Mouse (Mus musculus): ENCODE results near the gene Baiap2l2. TPM values are rescaled to one million over a fixed set of nuclear protein-coding genes. Genes with fewer than 3 reads are reported as not detected.

Baiap2l2 gene
- total RNA-seq, 2 experiments from 2014 or later = 0.50 TPM; not detected in 1

- DNase-seq = no peak
- intact Hi-C loops (cut with DNase I) = no loop called here
Measured at GRCm38 (mm10) chr15:79263726-79264125, 21.6 kb downstream of the Baiap2l2 start.

- intact Hi-C loops (cut with DNase I) = no loop called here
Measured at GRCm38 (mm10) chr15:79262786-79263309, 22.5 kb downstream of the Baiap2l2 start.

GRCm38 (mm10) chr15:79262375-79262774, 23.0 kb downstream of the Baiap2l2 start:
- DNase-seq = no peak
- intact Hi-C loops (cut with DNase I) = no loop called here

More at GRCm38 (mm10) chr15:79262786-79263309, 22.5 kb downstream of the Baiap2l2 start:
- no peak for DNase-seq

DNA sequence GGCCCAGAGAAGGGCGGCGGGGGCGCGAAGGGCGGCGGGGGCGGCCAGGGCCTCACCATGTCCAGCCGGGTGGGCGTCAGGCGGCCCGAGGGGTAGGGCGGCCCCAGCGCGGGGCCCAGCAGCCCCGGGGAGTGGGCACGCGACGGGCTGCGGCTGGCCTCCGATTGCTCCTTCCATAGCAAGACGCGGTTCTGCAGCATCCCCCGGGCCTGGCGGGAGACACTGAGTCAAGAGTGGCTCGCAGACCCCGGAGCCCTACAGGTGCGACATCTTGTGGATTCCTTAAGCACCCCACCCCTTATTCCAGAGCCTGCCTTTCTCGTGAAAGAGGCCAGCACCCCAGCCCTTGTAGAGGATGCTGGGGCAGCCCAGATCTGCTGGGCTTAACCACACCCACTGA, 23.6 kb downstream of the Baiap2l2 start:
- DNase-seq = no peak
- intact Hi-C loops (cut with DNase I) = no loop called here

- DNase-seq = peak in 1 of 2 experiments; percentile 45
- intact Hi-C loops (cut with DNase I) = no loop called here
Measured at GRCm38 (mm10) chr15:79261095-79261725, 24.1 kb downstream of the Baiap2l2 start.

- no peak for DNase-seq
- intact Hi-C loops (cut with DNase I) = no loop called here
Measured at GRCm38 (mm10) chr15:79258521-79258920, 26.8 kb downstream of the Baiap2l2 start.

- intact Hi-C loops (cut with DNase I) = no loop called here
- DNase-seq = no peak
Measured at GRCm38 (mm10) chr15:79254661-79255060, 30.7 kb downstream of the Baiap2l2 start, which contains the start of gene Slc16a8. Gene Slc16a8 (minus strand): TSS chr15:79254761.

GRCm38 (mm10) chr15:79252580-79252979, 32.8 kb downstream of the Baiap2l2 start:
- DNase-seq = no peak
- intact Hi-C loops (cut with DNase I) = no loop called here

DNA sequence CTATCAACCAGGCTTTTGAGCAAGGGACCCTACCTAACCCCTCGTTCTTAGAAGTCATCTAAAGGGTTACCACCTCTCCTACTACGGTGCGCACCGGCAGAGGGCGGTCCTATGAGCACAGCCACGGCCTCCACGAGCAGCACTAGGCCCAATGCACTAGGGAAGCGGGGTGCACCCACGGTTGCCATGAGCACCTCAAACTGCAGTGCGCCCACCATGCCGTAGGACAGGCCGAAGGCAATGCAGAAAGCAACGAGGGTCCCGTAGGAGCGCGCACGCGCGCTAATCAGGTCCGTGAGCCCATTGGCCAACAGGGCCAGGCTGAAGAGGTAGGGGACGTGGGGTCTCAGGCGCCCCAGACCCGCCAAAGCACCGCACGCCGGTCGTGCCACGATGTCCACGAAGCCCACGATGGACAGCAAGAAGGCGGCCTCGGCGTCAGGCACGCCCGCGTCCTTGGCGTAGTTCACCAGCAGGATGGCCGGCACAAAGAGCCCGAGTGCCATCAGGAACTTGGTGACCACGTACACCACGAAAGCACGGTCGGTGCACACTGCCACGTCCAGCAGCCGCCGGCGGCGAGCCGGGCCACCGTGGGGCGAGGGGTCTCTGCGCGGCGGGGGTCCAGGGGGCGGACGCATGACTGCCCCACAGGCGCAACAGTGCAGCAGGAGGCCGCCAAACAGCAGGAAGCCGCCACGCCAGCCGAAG, 33.4 kb downstream of the Baiap2l2 start:
- no peak for DNase-seq
- intact Hi-C loops (cut with DNase I) = no loop called here

GRCm38 (mm10) chr15:79251168-79251567, 34.2 kb downstream of the Baiap2l2 start:
- intact Hi-C loops (cut with DNase I) = no loop called here
- no peak for DNase-seq

DNA sequence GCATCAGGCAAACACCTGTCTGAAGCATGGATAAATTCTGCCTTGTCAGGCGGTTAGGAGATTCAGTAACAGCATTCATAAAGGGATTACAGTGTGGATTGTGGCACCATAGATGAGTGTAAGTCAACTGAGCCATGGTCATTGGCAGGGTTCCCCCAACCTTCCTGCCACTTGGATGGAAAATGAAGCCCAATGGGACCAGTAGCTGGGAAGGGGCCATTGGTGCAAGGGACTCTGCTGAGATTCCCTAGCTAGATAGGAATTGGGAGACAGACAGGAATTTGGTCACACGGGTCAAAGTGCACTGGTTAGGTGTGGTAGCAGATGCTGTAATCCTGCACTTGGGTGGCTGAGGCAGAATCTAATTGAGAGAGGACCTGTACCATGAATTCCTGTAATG, 35.1 kb downstream of the Baiap2l2 start:
- intact Hi-C loops (cut with DNase I) = no loop called here

DNA sequence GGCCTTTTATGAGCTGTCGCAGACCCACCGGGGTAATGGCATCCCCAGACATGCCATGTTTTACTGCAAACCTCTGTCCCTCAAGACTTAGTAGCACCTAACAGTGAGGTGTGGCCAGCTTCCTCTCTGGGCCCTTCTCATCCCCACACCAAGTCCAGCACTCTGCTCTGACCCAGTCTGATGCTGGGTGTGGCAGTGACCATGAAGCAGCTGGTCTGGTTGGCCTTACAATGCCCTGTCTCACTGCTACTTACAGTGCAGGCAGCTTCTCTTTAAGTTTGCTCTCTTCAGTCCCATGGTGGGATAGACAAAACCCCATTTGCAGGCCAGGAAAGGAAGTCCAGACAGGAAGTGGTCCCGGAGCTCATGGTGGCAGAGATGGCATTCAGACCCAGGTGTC, 40.0 kb downstream of the Baiap2l2 start:
- DNase-seq = no peak
- intact Hi-C loops (cut with DNase I) = no loop called here

More for the DNA sequence above, 35.1 kb downstream of the Baiap2l2 start:
- DNase-seq = no peak

GRCm38 (mm10) chr15:79244071-79244893, 41.1 kb downstream of the Baiap2l2 start:
- peak in 1 of 2 experiments; percentile 41 for DNase-seq
- intact Hi-C loops (cut with DNase I) = loop anchor here (5.0 kb wide), 3 partner anchors 38 to 363 kb away; partner anchors contain the start of genes Dmc1 and Maff

- intact Hi-C loops (cut with DNase I) = loop anchor here (1.0 to 5.0 kb wide), 6 partner anchors 39 to 364 kb away; partner anchors contain the start of genes Dmc1, Maff and Tmem184b
- peak; percentile 95 to 96 for DNase-seq
Measured at GRCm38 (mm10) chr15:79243234-79244042, 41.9 kb downstream of the Baiap2l2 start.

DNA sequence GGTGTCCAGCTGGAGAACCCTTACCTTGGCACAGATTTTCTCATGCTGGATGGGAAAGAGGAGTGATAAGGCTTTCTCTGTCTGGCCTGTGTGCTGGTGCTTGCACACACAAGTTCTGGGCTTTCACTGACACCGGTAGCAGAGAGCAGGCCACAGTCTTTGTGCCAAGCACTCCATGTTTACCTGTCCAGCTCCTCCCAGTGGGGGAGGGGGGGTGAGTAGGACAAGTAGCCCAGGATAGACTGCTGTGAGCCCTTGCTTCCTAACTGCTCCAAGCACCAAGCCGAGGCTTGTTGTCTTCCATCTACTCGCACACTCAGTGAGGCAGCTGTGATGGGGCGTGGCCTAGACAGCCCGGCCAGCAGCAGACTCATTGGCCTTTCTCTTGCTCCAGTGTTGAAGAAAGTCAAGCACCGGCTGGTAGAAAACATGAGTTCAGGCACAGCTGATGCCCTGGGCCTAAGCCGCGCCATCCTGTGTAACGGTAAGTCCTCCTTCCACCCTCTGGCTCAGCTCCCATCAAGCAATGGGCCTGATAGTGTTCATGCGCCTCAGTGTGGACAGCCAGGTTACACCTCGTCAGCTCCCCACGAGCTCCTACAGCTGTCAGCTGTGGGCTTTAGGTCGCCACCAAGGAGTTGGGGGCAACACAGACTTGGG, 42.6 kb downstream of the Baiap2l2 start:
- intact Hi-C loops (cut with DNase I) = loop anchor here (1.0 to 5.0 kb wide), 6 partner anchors 40 to 365 kb away; partner anchors contain the start of genes Dmc1, Maff and Tmem184b
- DNase-seq = no peak

- intact Hi-C loops (cut with DNase I) = no loop called here
- no peak for DNase-seq
Measured at GRCm38 (mm10) chr15:79238036-79238435, 47.3 kb downstream of the Baiap2l2 start.

GRCm38 (mm10) chr15:79235268-79235667, 50.1 kb downstream of the Baiap2l2 start:
- intact Hi-C loops (cut with DNase I) = no loop called here
- DNase-seq = no peak

GRCm38 (mm10) chr15:79229058-79229821, 56.1 kb downstream of the Baiap2l2 start, which contains the start of the genes Pick1 and Gm49486:
Gene Pick1 (plus strand): TSS chr15:79229173.
Gene Gm49486 (plus strand): TSS chr15:79229391.
- intact Hi-C loops (cut with DNase I) = no loop called here
- peak; percentile 92 to 93 for DNase-seq
